Mouse (Mus musculus) bone marrow, adult 2 months (tissue): ENCODE results near the gene Slc19a2.

Experiments
- CTCF ChIP-seq: fragments of 200-500 bp; IDR thresholded peaks from 2 replicates; pipeline ENCODE4 v1.5.1; 2011; ENCODE audit warnings: low read length, control low read depth; ENCODE audit not compliant: control insufficient read depth, insufficient read depth
- POLR2A ChIP-seq: fragments of 200-500 bp; IDR thresholded peaks from 2 replicates; pipeline ENCODE4 v1.6.1; 2011; ENCODE audit warnings: low read depth, mild to moderate bottlenecking, control low read depth, low read length, borderline replicate concordance; ENCODE audit not compliant: control insufficient read depth

GRCm38 (mm10) chr1:164260171-164261028 lies 11.6 kb downstream of the Slc19a2 start:
- TF ChIP-seq CTCF (no peak), POLR2A (no peak)
